Mouse (Mus musculus): ENCODE data around the gene Cysrt1. TPM values are rescaled to one million over a fixed set of nuclear protein-coding genes. Genes with fewer than 3 reads are reported as not detected.

Gene Cysrt1
- polyA plus RNA-seq, 1 experiment from 2014 or later: 0.49 TPM

GRCm38 (mm10) chr2:25207593-25207992 is 34.7 kb downstream of the Cysrt1 start:
- Histone ChIP-seq H3K27ac (ENCODE audit: low read length) (no peak overlapping the region), H3K9ac (replicated peaks; ENCODE audit: low read depth, low read length) (no peak overlapping the region), H3K4me1 (ENCODE audit: control insufficient read depth, insufficient read depth, low read length) (peaks cover 13% of the 10 kb centered on the region), H3K4me3 (ENCODE audit: low read depth, low read length) (no peak overlapping the region), H3K4me2 (replicated peaks; ENCODE audit: low read depth, low read length) (no peak overlapping the region), H3K9me3 (ENCODE audit: control insufficient read depth, low read depth, low read length) (no peaks in the 10 kb centered on the region), H3K27me3 (ENCODE audit: control insufficient read depth, insufficient read depth, low read length) (no peaks in the 10 kb centered on the region), H3K36me3 (ENCODE audit: control insufficient read depth, insufficient read depth, low read length) (peaks cover 57% of the 10 kb centered on the region)
- WGBS: 88% methylated on average over 1 of the region's 1 CpGs
- ATAC-seq (ENCODE audit: insufficient number of reproducible peaks, insufficient read depth, low FRiP score, low read depth): no peak

GRCm38 (mm10) chr2:25203631-25204214 is 38.5 kb downstream of the Cysrt1 start:
- Histone ChIP-seq H3K4me1 (ENCODE audit: control insufficient read depth, insufficient read depth, low read length) (no peaks in the 10 kb centered on the region), H3K36me3 (ENCODE audit: control insufficient read depth, insufficient read depth, low read length) (peaks cover 84% of the 10 kb centered on the region), H3K9me3 (ENCODE audit: control insufficient read depth, low read depth, low read length) (no peaks in the 10 kb centered on the region), H3K27ac (ENCODE audit: low read length) (no peak overlapping the region), H3K9ac (replicated peaks; ENCODE audit: low read depth, low read length) (no peak overlapping the region), H3K4me3 (ENCODE audit: low read depth, low read length) (no peak overlapping the region), H3K4me2 (replicated peaks; ENCODE audit: low read depth, low read length) (no peak overlapping the region), H3K27me3 (ENCODE audit: control insufficient read depth, insufficient read depth, low read length) (no peaks in the 10 kb centered on the region)
- no peak for ATAC-seq (ENCODE audit: insufficient number of reproducible peaks, insufficient read depth, low FRiP score, low read depth)
- WGBS: 61% methylated on average over 4 of the region's 4 CpGs

DNA sequence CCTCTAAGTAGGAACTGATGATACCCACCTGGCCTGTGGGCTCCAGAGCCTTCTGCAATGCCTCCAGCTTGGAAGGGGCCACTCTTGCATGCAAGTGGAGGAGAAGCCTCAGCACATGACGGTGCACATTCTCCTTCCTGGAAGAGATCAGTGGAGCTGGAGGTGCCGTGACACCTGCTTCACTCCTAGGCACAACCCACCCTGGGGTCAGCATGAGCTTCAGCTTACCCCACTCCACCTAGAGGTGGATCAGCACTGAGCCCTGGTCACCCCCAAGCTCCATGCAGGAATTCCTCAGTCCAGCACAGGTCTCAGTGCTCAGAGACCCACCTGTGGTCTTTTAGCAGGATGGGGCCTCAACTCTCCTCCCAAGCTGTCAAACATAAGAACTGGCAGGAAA is 41.6 kb downstream of the Cysrt1 start:
- Histone ChIP-seq H3K27me3 (ENCODE audit: control insufficient read depth, insufficient read depth, low read length) (0 out of 2 replicates have a peak, but pooled peaks cover 2% of the 10 kb centered on the region), H3K4me3 (ENCODE audit: low read depth, low read length) (no peak overlapping the region), H3K4me2 (replicated peaks; ENCODE audit: low read depth, low read length) (no peak overlapping the region), H3K9me3 (ENCODE audit: control insufficient read depth, low read depth, low read length) (no peaks in the 10 kb centered on the region), H3K4me1 (ENCODE audit: control insufficient read depth, insufficient read depth, low read length) (0 out of 2 replicates have a peak, but pooled peaks cover 4% of the 10 kb centered on the region), H3K36me3 (ENCODE audit: control insufficient read depth, insufficient read depth, low read length) (peaks cover 61% of the 10 kb centered on the region), H3K27ac (ENCODE audit: low read length) (no peak overlapping the region), H3K9ac (replicated peaks; ENCODE audit: low read depth, low read length) (no peak overlapping the region)
- ATAC-seq (ENCODE audit: insufficient number of reproducible peaks, insufficient read depth, low FRiP score, low read depth): no peak
- WGBS: 98% methylated on average over 2 of the region's 2 CpGs

DNA sequence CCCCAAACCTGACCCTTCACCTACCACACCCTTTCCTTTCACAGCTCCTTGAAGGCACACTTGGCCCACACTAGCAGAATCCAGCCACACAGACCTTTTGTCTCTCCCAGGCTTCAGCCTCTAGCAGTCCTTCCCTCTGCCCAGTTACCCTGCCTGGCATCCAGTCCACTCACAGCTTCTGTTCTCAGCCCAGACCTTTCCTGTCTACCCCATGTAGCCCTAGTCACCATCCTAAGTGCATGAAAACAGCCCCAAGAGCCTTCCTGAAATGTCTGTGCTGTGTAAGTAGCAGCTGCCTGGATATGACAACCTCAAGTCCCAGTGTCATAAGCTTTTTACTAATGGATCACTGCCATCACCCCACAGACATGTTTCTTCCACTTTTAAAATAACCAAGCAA is 44.3 kb downstream of the Cysrt1 start:
- Histone ChIP-seq H3K4me1 (ENCODE audit: control insufficient read depth, insufficient read depth, low read length) (peaks cover 14% of the 10 kb centered on the region; the same call in 1 of the 2 replicates), H3K9ac (replicated peaks; ENCODE audit: low read depth, low read length) (no peak overlapping the region), H3K9me3 (ENCODE audit: control insufficient read depth, low read depth, low read length) (no peaks in the 10 kb centered on the region), H3K4me2 (replicated peaks; ENCODE audit: low read depth, low read length) (no peak overlapping the region), H3K4me3 (ENCODE audit: low read depth, low read length) (no peak overlapping the region), H3K27me3 (ENCODE audit: control insufficient read depth, insufficient read depth, low read length) (0 out of 2 replicates have a peak, but pooled peaks cover 8% of the 10 kb centered on the region), H3K36me3 (ENCODE audit: control insufficient read depth, insufficient read depth, low read length) (peaks cover 35% of the 10 kb centered on the region), H3K27ac (ENCODE audit: low read length) (no peak overlapping the region)
- ATAC-seq (ENCODE audit: insufficient number of reproducible peaks, insufficient read depth, low FRiP score, low read depth): no peak

DNA sequence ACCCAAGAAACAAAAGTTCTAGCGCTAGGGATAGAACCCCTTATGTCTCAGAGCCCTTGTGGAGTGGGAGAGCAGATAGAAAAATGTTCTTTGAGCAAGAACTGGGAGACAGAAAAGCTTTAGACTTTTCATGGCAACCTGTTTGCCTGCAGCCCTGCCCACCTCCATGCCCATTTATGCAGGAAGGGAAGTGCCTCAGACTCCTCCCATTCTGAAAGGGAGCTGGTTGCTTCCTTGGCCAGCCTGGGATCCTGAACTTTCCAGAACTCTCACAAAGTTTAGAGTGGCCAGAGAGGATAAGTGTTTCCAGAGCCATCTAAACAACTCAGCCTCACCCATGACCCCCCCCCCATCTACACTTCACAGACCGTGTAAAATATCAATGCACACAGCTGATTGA is 45.1 kb downstream of the Cysrt1 start:
- Histone ChIP-seq H3K9ac (replicated peaks; ENCODE audit: low read depth, low read length) (no peak overlapping the region), H3K4me2 (replicated peaks; ENCODE audit: low read depth, low read length) (0 out of 2 replicates have a peak overlapping the region, but pooled peaks have one; percentile 36), H3K27ac (ENCODE audit: low read length) (peak overlapping the region; percentile 81; the same call in 1 of the 2 replicates), H3K27me3 (ENCODE audit: control insufficient read depth, insufficient read depth, low read length) (0 out of 2 replicates have a peak, but pooled peaks cover 8% of the 10 kb centered on the region), H3K9me3 (ENCODE audit: control insufficient read depth, low read depth, low read length) (no peaks in the 10 kb centered on the region), H3K36me3 (ENCODE audit: control insufficient read depth, insufficient read depth, low read length) (peaks cover 27% of the 10 kb centered on the region), H3K4me3 (ENCODE audit: low read depth, low read length) (no peak overlapping the region), H3K4me1 (ENCODE audit: control insufficient read depth, insufficient read depth, low read length) (peaks cover 14% of the 10 kb centered on the region; the same call in 1 of the 2 replicates)
- ATAC-seq (ENCODE audit: insufficient number of reproducible peaks, insufficient read depth, low FRiP score, low read depth): no peak
- WGBS: 23% methylated on average over 2 of the region's 2 CpGs

- WGBS: 9% methylated on average over 8 of the region's 8 CpGs
- peak within 1 kb of the TSS; percentile 36 for H3K4me2 ChIP-seq (replicated peaks; ENCODE audit: low read depth, low read length)
- H3K4me1 ChIP-seq (ENCODE audit: control insufficient read depth, insufficient read depth, low read length): peaks cover 14% of the 10 kb centered on the region; the same call in 1 of the 2 replicates
- peak; percentile 82 for ATAC-seq (ENCODE audit: insufficient number of reproducible peaks, insufficient read depth, low FRiP score, low read depth)
- peak within 1 kb of the TSS; percentile 27 for H3K4me3 ChIP-seq (ENCODE audit: low read depth, low read length)
- H3K27me3 ChIP-seq (ENCODE audit: control insufficient read depth, insufficient read depth, low read length): 0 out of 2 replicates have a peak, but pooled peaks cover 8% of the 10 kb centered on the region
- H3K9me3 ChIP-seq (ENCODE audit: control insufficient read depth, low read depth, low read length): no peaks in the 10 kb centered on the region
- H3K9ac ChIP-seq (replicated peaks; ENCODE audit: low read depth, low read length): no peak within 1 kb of the TSS; the same call in 1 of the 2 replicates
- H3K27ac ChIP-seq (ENCODE audit: low read length): peak within 1 kb of the TSS; percentile 81; the same call in 1 of the 2 replicates
- peaks cover 24% of the 10 kb centered on the region for H3K36me3 ChIP-seq (ENCODE audit: control insufficient read depth, insufficient read depth, low read length)
These were observed 45.9 kb downstream of the Cysrt1 start, which contains the start of gene Tor4a for GRCm38 (mm10) chr2:25196172-25196954. Gene Tor4a, minus strand, starts transcription at chr2:25196886.

GRCm38 (mm10) chr2:25195211-25196156 is 46.8 kb downstream of the Cysrt1 start:
- Histone ChIP-seq H3K36me3 (ENCODE audit: control insufficient read depth, insufficient read depth, low read length) (peaks cover 15% of the 10 kb centered on the region), H3K9ac (replicated peaks; ENCODE audit: low read depth, low read length) (no peak overlapping the region; the same call in 1 of the 2 replicates), H3K27ac (ENCODE audit: low read length) (peak overlapping the region; percentile 81; the same call in 1 of the 2 replicates), H3K9me3 (ENCODE audit: control insufficient read depth, low read depth, low read length) (no peaks in the 10 kb centered on the region), H3K4me3 (ENCODE audit: low read depth, low read length) (peak overlapping the region; percentile 27), H3K4me2 (replicated peaks; ENCODE audit: low read depth, low read length) (peak overlapping the region; percentile 36), H3K4me1 (ENCODE audit: control insufficient read depth, insufficient read depth, low read length) (peaks cover 14% of the 10 kb centered on the region; the same call in 1 of the 2 replicates), H3K27me3 (ENCODE audit: control insufficient read depth, insufficient read depth, low read length) (0 out of 2 replicates have a peak, but pooled peaks cover 8% of the 10 kb centered on the region)
- WGBS: 17% methylated on average over 55 of the region's 55 CpGs
- ATAC-seq (ENCODE audit: insufficient number of reproducible peaks, insufficient read depth, low FRiP score, low read depth): peak; percentile 12; the same call in 1 of the 2 replicates

Data from stomach, embryonic 14.5 days (tissue).